Mouse (Mus musculus) neural tube, embryonic 11.5 days (tissue): ENCODE results near the gene Slc22a8. TPM values are rescaled to one million over a fixed set of nuclear protein-coding genes. Genes with fewer than 3 reads are reported as not detected.

ENCODE experiments used
- ATAC-seq: fragments of 200-750 bp; cut with Nextera tagmentation; 2 replicates; pipeline ENCODE4 v1.8.0; 2017; ENCODE audit warnings: moderate number of reproducible peaks, mild to moderate bottlenecking, moderate TSS enrichment, moderate library complexity; ENCODE audit not compliant: insufficient read depth, low FRiP score, low TSS enrichment
- DNase-seq: peaks from one replicate; pipeline ENCODE4 v3.0.0-alpha.2; 2015; ENCODE audit warnings: low spot score
- H3K27ac ChIP-seq: fragments of 300-500 bp; sonication (generic); 2 replicates; pipeline ENCODE4 v1.5.1; 2014; ENCODE audit warnings: low read depth, mild to moderate bottlenecking, low read length
- H3K27me3 ChIP-seq: fragments of 300-500 bp; sonication (generic); 2 replicates; pipeline ENCODE4 v1.6.1; 2014; ENCODE audit warnings: mild to moderate bottlenecking, low read length, mixed read lengths; ENCODE audit not compliant: control insufficient read depth, insufficient read depth
- H3K36me3 ChIP-seq: fragments of 300-500 bp; sonication (generic); 2 replicates; pipeline ENCODE4 v1.6.1; 2014; ENCODE audit warnings: mild to moderate bottlenecking, low read length, moderate library complexity, mixed read lengths; ENCODE audit not compliant: control insufficient read depth, insufficient read depth
- H3K4me1 ChIP-seq: fragments of 300-500 bp; sonication (generic); 2 replicates; pipeline ENCODE4 v1.6.1; 2014; ENCODE audit warnings: low read length, mixed read lengths; ENCODE audit not compliant: control insufficient read depth, insufficient read depth
- H3K4me2 ChIP-seq: fragments of 300-500 bp; sonication (generic); 2 replicates; pipeline ENCODE4 v1.6.1; 2014; ENCODE audit warnings: low read depth, mild to moderate bottlenecking, moderate library complexity
- H3K4me3 ChIP-seq: fragments of 300-500 bp; sonication (generic); 2 replicates; pipeline ENCODE4 v1.5.1; 2014; ENCODE audit warnings: low read depth, low read length
- H3K9ac ChIP-seq: fragments of 300-500 bp; sonication (generic); 2 replicates; pipeline ENCODE4 v1.6.1; 2014; ENCODE audit warnings: mild to moderate bottlenecking, low read length
- H3K9me3 ChIP-seq: fragments of 300-500 bp; sonication (generic); 2 replicates; pipeline ENCODE4 v1.6.1; 2016; ENCODE audit warnings: low read length; ENCODE audit not compliant: control insufficient read depth
- WGBS: fragments of 180-500 bp; shearing (Covaris S2); extraction: QIAGEN DNeasy Blood & Tissue Kit; methylation state at CpG from one replicate; pipeline ENCODE4 v1.1.7; 2014; 5-methylcytosine and 5-hydroxymethylcytosine counted together
- polyA plus RNA-seq: library from polyadenylated mRNA; unstranded; fragments of >200 nt; fragmentation: Nextera tagmentation; extraction: Ambion mirVana; gene quantifications from 2 replicates; pipeline ENCODE4 v1.2.1, GENCODE M21; 2014

Gene Slc22a8
- polyA plus RNA-seq, 1 experiment from 2014 or later, result not detected

- ATAC-seq, result no peak
- no peak for DNase-seq
- WGBS, result 91% methylated on average over 8 of the region's 8 CpGs
Measured at GRCm38 (mm10) chr19:8604536-8605240, 13.6 kb downstream of the Slc22a8 start.

GRCm38 (mm10) chr19:8605241-8605558, 14.1 kb downstream of the Slc22a8 start:
- H3K4me2 ChIP-seq, result no peak overlapping the region
- no peaks in the 10 kb centered on the region for H3K27me3 ChIP-seq
- no peak overlapping the region for H3K9ac ChIP-seq
- no peaks in the 10 kb centered on the region for H3K4me1 ChIP-seq
- H3K9me3 ChIP-seq, result no peaks in the 10 kb centered on the region
- DNase-seq (no peak), ATAC-seq (no peak)
- no peak overlapping the region for H3K27ac ChIP-seq
- no peaks in the 10 kb centered on the region for H3K36me3 ChIP-seq
- WGBS, result 83% methylated on average over 3 of the region's 3 CpGs
- H3K4me3 ChIP-seq, result no peak overlapping the region

More at GRCm38 (mm10) chr19:8604536-8605240, 13.6 kb downstream of the Slc22a8 start:
- Histone ChIP-seq H3K36me3 (no peaks in the 10 kb centered on the region), H3K27me3 (no peaks in the 10 kb centered on the region), H3K4me2 (no peak overlapping the region), H3K9ac (no peak overlapping the region), H3K27ac (no peak overlapping the region), H3K4me3 (no peak overlapping the region), H3K9me3 (no peaks in the 10 kb centered on the region), H3K4me1 (no peaks in the 10 kb centered on the region)

GRCm38 (mm10) chr19:8611358-8612123, 20.5 kb downstream of the Slc22a8 start:
- Histone ChIP-seq H3K9me3 (no peaks in the 10 kb centered on the region), H3K36me3 (no peaks in the 10 kb centered on the region), H3K4me3 (no peak overlapping the region), H3K4me1 (no peaks in the 10 kb centered on the region), H3K27ac (no peak overlapping the region), H3K27me3 (no peaks in the 10 kb centered on the region), H3K4me2 (no peak overlapping the region), H3K9ac (no peak overlapping the region)
- DNase-seq (no peak), ATAC-seq (no peak)
- WGBS, result 87% methylated on average over 8 of the region's 8 CpGs

- 65% methylated on average over 2 of the region's 2 CpGs for WGBS
- no peak for DNase-seq
Measured at GRCm38 (mm10) chr19:8613111-8613510, 22.1 kb downstream of the Slc22a8 start.

GRCm38 (mm10) chr19:8614343-8614742, 23.3 kb downstream of the Slc22a8 start:
- Histone ChIP-seq H3K4me3 (no peak overlapping the region), H3K27ac (no peak overlapping the region), H3K27me3 (no peaks in the 10 kb centered on the region), H3K9me3 (no peaks in the 10 kb centered on the region), H3K9ac (no peak overlapping the region), H3K4me2 (no peak overlapping the region), H3K36me3 (no peaks in the 10 kb centered on the region), H3K4me1 (no peaks in the 10 kb centered on the region)
- 52% methylated on average over 2 of the region's 2 CpGs for WGBS
- DNase-seq, result peak; percentile 39
- ATAC-seq, result no peak

More at GRCm38 (mm10) chr19:8613111-8613510, 22.1 kb downstream of the Slc22a8 start:
- Histone ChIP-seq H3K27me3 (no peaks in the 10 kb centered on the region), H3K27ac (no peak overlapping the region), H3K9me3 (no peaks in the 10 kb centered on the region), H3K9ac (no peak overlapping the region), H3K4me2 (no peak overlapping the region), H3K4me3 (no peak overlapping the region), H3K36me3 (no peaks in the 10 kb centered on the region), H3K4me1 (no peaks in the 10 kb centered on the region)
- no peak for ATAC-seq

GRCm38 (mm10) chr19:8616314-8616713, 25.3 kb downstream of the Slc22a8 start:
- no peaks in the 10 kb centered on the region for H3K4me1 ChIP-seq
- no peaks in the 10 kb centered on the region for H3K27me3 ChIP-seq
- H3K36me3 ChIP-seq, result no peaks in the 10 kb centered on the region
- ATAC-seq (no peak), DNase-seq (no peak)
- H3K9me3 ChIP-seq, result no peaks in the 10 kb centered on the region
- no peak overlapping the region for H3K9ac ChIP-seq
- no peak overlapping the region for H3K27ac ChIP-seq
- no peak overlapping the region for H3K4me2 ChIP-seq
- H3K4me3 ChIP-seq, result no peak overlapping the region
- 83% methylated on average over 4 of the region's 4 CpGs for WGBS

GRCm38 (mm10) chr19:8617904-8618303, 26.9 kb downstream of the Slc22a8 start, which contains the start of gene Slc22a6:
Slc22a6 (plus strand) TSS chr19:8618039.
- no peak within 1 kb of the TSS for H3K27ac ChIP-seq
- no peak within 1 kb of the TSS for H3K4me3 ChIP-seq
- WGBS, result 37% methylated on average over 7 of the region's 7 CpGs
- no peak within 1 kb of the TSS for H3K9ac ChIP-seq
- ATAC-seq (no peak), DNase-seq (no peak)
- H3K36me3 ChIP-seq, result no peaks in the 10 kb centered on the region
- no peaks in the 10 kb centered on the region for H3K4me1 ChIP-seq
- H3K9me3 ChIP-seq, result no peaks in the 10 kb centered on the region
- H3K27me3 ChIP-seq, result no peaks in the 10 kb centered on the region
- no peak within 1 kb of the TSS for H3K4me2 ChIP-seq

GRCm38 (mm10) chr19:8621098-8621497, 30.0 kb downstream of the Slc22a8 start:
- WGBS, result 93% methylated on average over 7 of the region's 7 CpGs
- Histone ChIP-seq H3K4me1 (no peaks in the 10 kb centered on the region), H3K27me3 (no peaks in the 10 kb centered on the region), H3K9me3 (no peaks in the 10 kb centered on the region), H3K27ac (no peak overlapping the region), H3K4me2 (no peak overlapping the region), H3K9ac (no peak overlapping the region), H3K4me3 (no peak overlapping the region), H3K36me3 (no peaks in the 10 kb centered on the region)
- ATAC-seq (no peak), DNase-seq (no peak)

GRCm38 (mm10) chr19:8630249-8630648, 39.2 kb downstream of the Slc22a8 start:
- no peaks in the 10 kb centered on the region for H3K27me3 ChIP-seq
- H3K4me1 ChIP-seq, result no peaks in the 10 kb centered on the region
- DNase-seq (no peak), ATAC-seq (no peak)
- H3K4me2 ChIP-seq, result no peak overlapping the region
- WGBS, result 65% methylated on average over 2 of the region's 2 CpGs
- no peak overlapping the region for H3K27ac ChIP-seq
- H3K36me3 ChIP-seq, result no peaks in the 10 kb centered on the region
- H3K9ac ChIP-seq, result no peak overlapping the region
- H3K9me3 ChIP-seq, result no peaks in the 10 kb centered on the region
- H3K4me3 ChIP-seq, result no peak overlapping the region
